Mouse (Mus musculus) heart, postnatal 10 days (tissue): Measurements from ENCODE around the gene Slco1b2. TPM values are rescaled to one million over a fixed set of nuclear protein-coding genes. Genes with fewer than 3 reads are reported as not detected.
"Not testable (repeated sequence)": the region's sequence is repeated elsewhere in the genome, so short reads cannot be mapped to it uniquely, and the experiment has no call there.

Source experiments
- DNase-seq, 2 experiments: peaks; one replicate each; pipeline ENCODE4 v3.0.0; 2021
- intact Hi-C: fragments of 180-260 bp; cut with DNase I; formaldehyde crosslinking; loops from one replicate; pipeline ENCODE4 v1.15.1; 2025
- total RNA-seq, 2 experiments: library from RNA; stranded (reverse); gene quantifications; 2 replicates each; pipeline ENCODE4 v1.2.3; 2021

Slco1b2 gene
- not detected for total RNA-seq

- no peak for DNase-seq
- intact Hi-C loops = no loop called here
These were observed at the start of gene Slco1b2 for GRCm38 (mm10) chr6:141629291-141629690. Gene Slco1b2, plus strand, starts transcription at chr6:141629518.

- intact Hi-C loops = no loop called here
These were observed 44.4 kb upstream of the Slco1b2 start for GRCm38 (mm10) chr6:141584791-141585403.

GRCm38 (mm10) chr6:141590002-141590401 is 39.3 kb upstream of the Slco1b2 start:
- intact Hi-C loops = no loop called here
- no peak for DNase-seq

More at GRCm38 (mm10) chr6:141584791-141585403, 44.4 kb upstream of the Slco1b2 start:
- DNase-seq = no peak

- intact Hi-C loops, DNase-seq: not testable (repeated sequence)
These were observed 38.6 kb upstream of the Slco1b2 start for GRCm38 (mm10) chr6:141590598-141591200.

- intact Hi-C loops = no loop called here
- no peak for DNase-seq
These were observed 33.2 kb upstream of the Slco1b2 start for GRCm38 (mm10) chr6:141596081-141596480.

GRCm38 (mm10) chr6:141597037-141597436 is 32.3 kb upstream of the Slco1b2 start:
- intact Hi-C loops = no loop called here
- no peak for DNase-seq

GRCm38 (mm10) chr6:141600940-141601339 is 28.4 kb upstream of the Slco1b2 start:
- intact Hi-C loops = no loop called here
- no peak for DNase-seq

GRCm38 (mm10) chr6:141610702-141611260 is 18.5 kb upstream of the Slco1b2 start:
- DNase-seq = no peak
- intact Hi-C loops = no loop called here

- no peak for DNase-seq
- intact Hi-C loops = no loop called here
These were observed 15.3 kb upstream of the Slco1b2 start for GRCm38 (mm10) chr6:141614017-141614416.

- intact Hi-C loops = no loop called here
- no peak for DNase-seq
These were observed 14.0 kb upstream of the Slco1b2 start for GRCm38 (mm10) chr6:141615348-141615747.

GRCm38 (mm10) chr6:141632935-141633334 is 3.6 kb downstream of the Slco1b2 start:
- peak; percentile 12 to 40 for DNase-seq

GRCm38 (mm10) chr6:141635250-141635649 is 5.9 kb downstream of the Slco1b2 start:
- DNase-seq = no peak
- intact Hi-C loops = no loop called here

More at GRCm38 (mm10) chr6:141632935-141633334, 3.6 kb downstream of the Slco1b2 start:
- intact Hi-C loops = no loop called here

- intact Hi-C loops = no loop called here
- DNase-seq = peak in 1 of 2 experiments; percentile 7
These were observed 11.3 kb downstream of the Slco1b2 start for GRCm38 (mm10) chr6:141640639-141641038.

- intact Hi-C loops = no loop called here
- DNase-seq = no peak
These were observed 57.7 kb downstream of the Slco1b2 start for GRCm38 (mm10) chr6:141687008-141687407.

- DNase-seq = no peak
- intact Hi-C loops = no loop called here
These were observed 61.9 kb downstream of the Slco1b2 start for GRCm38 (mm10) chr6:141691246-141691645.

Other genes with a start within 250 kb of the Slco1b2 start
- 1 to 10 TPM in 1 of 2 experiments, under 1 TPM in 1; 0.47 to 1.1 TPM for gene Slco1c1, start 105.2 kb upstream of the Slco1b2 start, total RNA-seq
- not detected for gene Gm5724, start 144.3 kb downstream of the Slco1b2 start, total RNA-seq
- under 1 TPM; 0.15 to 0.84 TPM for gene Slco1a4, start 226.7 kb downstream of the Slco1b2 start, total RNA-seq